Mouse (Mus musculus): ENCODE data around the gene Flcn. TPM values are rescaled to one million over a fixed set of nuclear protein-coding genes. Genes with fewer than 3 reads are reported as not detected.

Gene Flcn
- total and polyA plus RNA-seq, 2 experiments from 2014 or later: 43.3 to 46.9 TPM

GRCm38 (mm10) chr11:59779406-59779805, 30.4 kb downstream of the Flcn start:
- DNase-seq (ENCODE audit: low spot score) (no peak), ATAC-seq (ENCODE audit: insufficient read depth, low read depth) (0 out of 2 replicates have a peak, but pooled peaks have one; percentile 4)
- peaks cover 31% of the 10 kb centered on the region for H3K36me3 ChIP-seq (replicated peaks; ENCODE audit: control insufficient read depth, insufficient read depth, low read length)
- H3K9ac ChIP-seq (replicated peaks; ENCODE audit: low read depth, low read length): no peak overlapping the region
- TF ChIP-seq CTCF (IDR thresholded peaks at IDR 0.05; ENCODE audit: low read depth) (no peak), EP300 (IDR thresholded peaks at IDR 0.05; ENCODE audit: low read depth) (no peak)
- no peak overlapping the region for H3K4me3 ChIP-seq (ENCODE audit: low read depth, low read length)
- peaks cover 7% of the 10 kb centered on the region for H3K4me1 ChIP-seq (ENCODE audit: control insufficient read depth, insufficient read depth)
- H3K27me3 ChIP-seq (ENCODE audit: control insufficient read depth, insufficient read depth, low read length): no peaks in the 10 kb centered on the region
- no peak overlapping the region for H3K4me2 ChIP-seq (ENCODE audit: low read depth, low read length)
- H3K27ac ChIP-seq (ENCODE audit: low read depth): no peak overlapping the region
- H3K9me3 ChIP-seq (replicated peaks; ENCODE audit: control insufficient read depth, low read length): no peaks in the 10 kb centered on the region
- 64% methylated on average over 4 of the region's 4 CpGs for WGBS

- peaks cover 37% of the 10 kb centered on the region for H3K36me3 ChIP-seq (replicated peaks; ENCODE audit: control insufficient read depth, insufficient read depth, low read length)
- DNase-seq (ENCODE audit: low spot score) (no peak), ATAC-seq (ENCODE audit: insufficient read depth, low read depth) (peak; percentile 20; the same call in 1 of the 2 replicates)
- H3K9ac ChIP-seq (replicated peaks; ENCODE audit: low read depth, low read length): no peak overlapping the region
- H3K27ac ChIP-seq (ENCODE audit: low read depth): no peak overlapping the region
- TF ChIP-seq CTCF (IDR thresholded peaks at IDR 0.05; ENCODE audit: low read depth) (no peak), EP300 (IDR thresholded peaks at IDR 0.05; ENCODE audit: low read depth) (no peak)
- H3K4me2 ChIP-seq (ENCODE audit: low read depth, low read length): no peak overlapping the region
- 47% methylated on average over 1 of the region's 1 CpGs for WGBS
- H3K4me3 ChIP-seq (ENCODE audit: low read depth, low read length): no peak overlapping the region
- peaks cover 7% of the 10 kb centered on the region for H3K4me1 ChIP-seq (ENCODE audit: control insufficient read depth, insufficient read depth)
- no peaks in the 10 kb centered on the region for H3K27me3 ChIP-seq (ENCODE audit: control insufficient read depth, insufficient read depth, low read length)
- H3K9me3 ChIP-seq (replicated peaks; ENCODE audit: control insufficient read depth, low read length): no peaks in the 10 kb centered on the region
Measured at GRCm38 (mm10) chr11:59778874-59779223, 31.0 kb downstream of the Flcn start.

- Histone ChIP-seq H3K27me3 (ENCODE audit: control insufficient read depth, insufficient read depth, low read length) (no peaks in the 10 kb centered on the region), H3K9me3 (replicated peaks; ENCODE audit: control insufficient read depth, low read length) (no peaks in the 10 kb centered on the region), H3K4me3 (ENCODE audit: low read depth, low read length) (no peak overlapping the region), H3K36me3 (replicated peaks; ENCODE audit: control insufficient read depth, insufficient read depth, low read length) (peaks cover 42% of the 10 kb centered on the region), H3K4me1 (ENCODE audit: control insufficient read depth, insufficient read depth) (peaks cover 10% of the 10 kb centered on the region), H3K9ac (replicated peaks; ENCODE audit: low read depth, low read length) (no peak overlapping the region), H3K27ac (ENCODE audit: low read depth) (no peak overlapping the region), H3K4me2 (ENCODE audit: low read depth, low read length) (no peak overlapping the region)
- WGBS: 59% methylated on average over 9 of the region's 9 CpGs
- DNase-seq (ENCODE audit: low spot score) (peak; percentile 73), ATAC-seq (ENCODE audit: insufficient read depth, low read depth) (peak; percentile 73)
- TF ChIP-seq EP300 (IDR thresholded peaks at IDR 0.05; ENCODE audit: low read depth): no peak
- peak; percentile 95 for TF ChIP-seq CTCF (IDR thresholded peaks at IDR 0.05; ENCODE audit: low read depth)
Measured at GRCm38 (mm10) chr11:59778181-59778873, 31.5 kb downstream of the Flcn start.

GRCm38 (mm10) chr11:59777259-59777658, 32.6 kb downstream of the Flcn start:
- DNase-seq (ENCODE audit: low spot score) (no peak), ATAC-seq (ENCODE audit: insufficient read depth, low read depth) (no peak)
- H3K4me2 ChIP-seq (ENCODE audit: low read depth, low read length): no peak overlapping the region
- no peak overlapping the region for H3K27ac ChIP-seq (ENCODE audit: low read depth)
- H3K4me3 ChIP-seq (ENCODE audit: low read depth, low read length): no peak overlapping the region
- TF ChIP-seq CTCF (IDR thresholded peaks at IDR 0.05; ENCODE audit: low read depth) (no peak), EP300 (IDR thresholded peaks at IDR 0.05; ENCODE audit: low read depth) (no peak)
- H3K27me3 ChIP-seq (ENCODE audit: control insufficient read depth, insufficient read depth, low read length): no peaks in the 10 kb centered on the region
- H3K9ac ChIP-seq (replicated peaks; ENCODE audit: low read depth, low read length): no peak overlapping the region
- 70% methylated on average over 5 of the region's 5 CpGs for WGBS
- peaks cover 52% of the 10 kb centered on the region for H3K36me3 ChIP-seq (replicated peaks; ENCODE audit: control insufficient read depth, insufficient read depth, low read length)
- H3K9me3 ChIP-seq (replicated peaks; ENCODE audit: control insufficient read depth, low read length): no peaks in the 10 kb centered on the region
- peaks cover 18% of the 10 kb centered on the region for H3K4me1 ChIP-seq (ENCODE audit: control insufficient read depth, insufficient read depth)

- no peak overlapping the region for H3K9ac ChIP-seq (replicated peaks; ENCODE audit: low read depth, low read length)
- 88% methylated on average over 13 of the region's 13 CpGs for WGBS
- TF ChIP-seq CTCF (IDR thresholded peaks at IDR 0.05; ENCODE audit: low read depth) (peak; percentile 13; the same call in 1 of the 2 replicates), EP300 (IDR thresholded peaks at IDR 0.05; ENCODE audit: low read depth) (no peak)
- no peak overlapping the region for H3K4me2 ChIP-seq (ENCODE audit: low read depth, low read length)
- H3K4me3 ChIP-seq (ENCODE audit: low read depth, low read length): no peak overlapping the region
- H3K27me3 ChIP-seq (ENCODE audit: control insufficient read depth, insufficient read depth, low read length): no peaks in the 10 kb centered on the region
- peaks cover 68% of the 10 kb centered on the region for H3K36me3 ChIP-seq (replicated peaks; ENCODE audit: control insufficient read depth, insufficient read depth, low read length)
- H3K27ac ChIP-seq (ENCODE audit: low read depth): no peak overlapping the region
- ATAC-seq (ENCODE audit: insufficient read depth, low read depth) (no peak), DNase-seq (ENCODE audit: low spot score) (no peak)
- no peaks in the 10 kb centered on the region for H3K9me3 ChIP-seq (replicated peaks; ENCODE audit: control insufficient read depth, low read length)
- peaks cover 16% of the 10 kb centered on the region for H3K4me1 ChIP-seq (ENCODE audit: control insufficient read depth, insufficient read depth)
Measured at GRCm38 (mm10) chr11:59775435-59776148, 34.2 kb downstream of the Flcn start.

All from heart, postnatal 0 days (tissue).